Mouse (Mus musculus): Measurements from ENCODE around the gene Ank3. TPM values are rescaled to one million over a fixed set of nuclear protein-coding genes. Genes with fewer than 3 reads are reported as not detected.

Gene Ank3
- total and polyA plus RNA-seq, 2 experiments from 2014 or later = 60.1 to 239 TPM

DNA sequence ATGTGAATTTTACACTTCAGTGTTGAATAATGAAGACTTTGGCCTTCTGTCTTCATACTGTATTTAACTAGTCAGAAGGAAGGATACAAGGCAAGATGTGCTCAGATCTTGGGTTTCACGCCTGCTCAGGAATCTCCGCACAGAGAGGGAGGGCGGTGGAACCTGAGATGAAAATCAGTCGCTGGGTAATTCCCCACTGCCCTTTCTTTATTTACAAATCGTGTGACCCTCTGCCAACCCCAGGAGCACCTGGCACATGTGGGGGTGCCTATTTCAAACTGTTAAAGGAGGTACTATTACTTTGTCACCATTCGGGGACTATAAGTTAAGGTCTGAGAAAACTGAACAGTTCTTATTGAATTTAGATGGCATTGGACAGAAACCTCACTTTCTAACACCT lies 148.1 kb downstream of the Ank3 start:
- Histone ChIP-seq H3K4me2 (ENCODE audit: low read depth, low read length) (no peak overlapping the region), H3K4me3 (ENCODE audit: low read length) (no peak overlapping the region), H3K36me3 (ENCODE audit: insufficient read depth, low read length) (no peaks in the 10 kb centered on the region), H3K9ac (replicated peaks; ENCODE audit: low read length) (no peak overlapping the region), H3K4me1 (ENCODE audit: insufficient read depth, low read length) (no peaks in the 10 kb centered on the region), H3K27ac (no peak overlapping the region), H3K27me3 (ENCODE audit: insufficient read depth, low read length) (no peaks in the 10 kb centered on the region), H3K9me3 (ENCODE audit: low read length) (no peaks in the 10 kb centered on the region)
- WGBS = 81% methylated on average over 6 of the region's 6 CpGs
- no peak for DNase-seq (ENCODE audit: low spot score)
- TF ChIP-seq CTCF (IDR thresholded peaks at IDR 0.05; ENCODE audit: low read depth) = no peak
- no peak for ATAC-seq

DNA sequence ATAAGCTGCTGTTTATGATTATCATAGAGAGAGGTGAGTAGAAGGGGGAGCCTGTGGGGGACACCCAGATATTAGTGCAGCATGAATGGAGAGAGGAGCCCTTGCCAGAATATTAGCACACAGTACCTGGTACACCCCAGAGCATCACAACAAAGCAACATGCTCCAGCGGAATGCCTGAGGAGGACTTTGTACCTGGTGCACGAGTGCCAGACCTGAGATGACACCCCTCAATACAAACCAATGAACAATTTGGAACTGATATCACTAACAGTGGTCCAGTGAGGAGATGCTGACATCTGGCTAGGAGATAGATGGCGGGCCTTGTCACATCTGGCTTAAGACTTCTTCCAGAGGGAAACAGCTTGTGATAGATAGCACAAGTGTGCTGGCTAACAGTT lies 150.2 kb downstream of the Ank3 start:
- no peaks in the 10 kb centered on the region for H3K9me3 ChIP-seq (ENCODE audit: low read length)
- DNase-seq (ENCODE audit: low spot score) (no peak), ATAC-seq (no peak)
- no peak overlapping the region for H3K4me2 ChIP-seq (ENCODE audit: low read depth, low read length)
- WGBS = 84% methylated on average over 3 of the region's 3 CpGs
- no peaks in the 10 kb centered on the region for H3K27me3 ChIP-seq (ENCODE audit: insufficient read depth, low read length)
- no peaks in the 10 kb centered on the region for H3K4me1 ChIP-seq (ENCODE audit: insufficient read depth, low read length)
- H3K27ac ChIP-seq = no peak overlapping the region
- no peaks in the 10 kb centered on the region for H3K36me3 ChIP-seq (ENCODE audit: insufficient read depth, low read length)
- H3K9ac ChIP-seq (replicated peaks; ENCODE audit: low read length) = no peak overlapping the region
- H3K4me3 ChIP-seq (ENCODE audit: low read length) = no peak overlapping the region
- no peak for TF ChIP-seq CTCF (IDR thresholded peaks at IDR 0.05; ENCODE audit: low read depth)

- 90% methylated on average over 4 of the region's 4 CpGs for WGBS
- H3K27me3 ChIP-seq (ENCODE audit: insufficient read depth, low read length) = no peaks in the 10 kb centered on the region
Measured at GRCm38 (mm10) chr10:69549221-69549620, 150.6 kb downstream of the Ank3 start.

GRCm38 (mm10) chr10:69550824-69551223 lies 152.3 kb downstream of the Ank3 start:
- Histone ChIP-seq H3K9ac (replicated peaks; ENCODE audit: low read length) (no peak overlapping the region), H3K4me1 (ENCODE audit: insufficient read depth, low read length) (no peaks in the 10 kb centered on the region), H3K27ac (no peak overlapping the region), H3K4me3 (ENCODE audit: low read length) (no peak overlapping the region), H3K36me3 (ENCODE audit: insufficient read depth, low read length) (no peaks in the 10 kb centered on the region), H3K4me2 (ENCODE audit: low read depth, low read length) (no peak overlapping the region), H3K27me3 (ENCODE audit: insufficient read depth, low read length) (no peaks in the 10 kb centered on the region), H3K9me3 (ENCODE audit: low read length) (no peaks in the 10 kb centered on the region)
- no peak for TF ChIP-seq CTCF (IDR thresholded peaks at IDR 0.05; ENCODE audit: low read depth)
- ATAC-seq (no peak), DNase-seq (ENCODE audit: low spot score) (no peak)
- WGBS = 68% methylated on average over 4 of the region's 4 CpGs

More at GRCm38 (mm10) chr10:69549221-69549620, 150.6 kb downstream of the Ank3 start:
- no peaks in the 10 kb centered on the region for H3K9me3 ChIP-seq (ENCODE audit: low read length)
- no peak for TF ChIP-seq CTCF (IDR thresholded peaks at IDR 0.05; ENCODE audit: low read depth)
- H3K27ac ChIP-seq = no peak overlapping the region
- H3K4me1 ChIP-seq (ENCODE audit: insufficient read depth, low read length) = no peaks in the 10 kb centered on the region
- no peak overlapping the region for H3K4me3 ChIP-seq (ENCODE audit: low read length)
- H3K4me2 ChIP-seq (ENCODE audit: low read depth, low read length) = no peak overlapping the region
- ATAC-seq (no peak), DNase-seq (ENCODE audit: low spot score) (no peak)
- no peak overlapping the region for H3K9ac ChIP-seq (replicated peaks; ENCODE audit: low read length)
- H3K36me3 ChIP-seq (ENCODE audit: insufficient read depth, low read length) = no peaks in the 10 kb centered on the region

- Histone ChIP-seq H3K9ac (replicated peaks; ENCODE audit: low read length) (no peak overlapping the region), H3K4me3 (ENCODE audit: low read length) (no peak overlapping the region), H3K36me3 (ENCODE audit: insufficient read depth, low read length) (no peaks in the 10 kb centered on the region), H3K27me3 (ENCODE audit: insufficient read depth, low read length) (no peaks in the 10 kb centered on the region), H3K27ac (no peak overlapping the region), H3K4me1 (ENCODE audit: insufficient read depth, low read length) (no peaks in the 10 kb centered on the region), H3K9me3 (ENCODE audit: low read length) (no peaks in the 10 kb centered on the region), H3K4me2 (ENCODE audit: low read depth, low read length) (no peak overlapping the region)
- WGBS = 39% methylated on average over 1 of the region's 1 CpGs
- ATAC-seq (no peak), DNase-seq (ENCODE audit: low spot score) (no peak)
- TF ChIP-seq CTCF (IDR thresholded peaks at IDR 0.05; ENCODE audit: low read depth) = no peak
Measured at GRCm38 (mm10) chr10:69553091-69553490, 154.5 kb downstream of the Ank3 start.

DNA sequence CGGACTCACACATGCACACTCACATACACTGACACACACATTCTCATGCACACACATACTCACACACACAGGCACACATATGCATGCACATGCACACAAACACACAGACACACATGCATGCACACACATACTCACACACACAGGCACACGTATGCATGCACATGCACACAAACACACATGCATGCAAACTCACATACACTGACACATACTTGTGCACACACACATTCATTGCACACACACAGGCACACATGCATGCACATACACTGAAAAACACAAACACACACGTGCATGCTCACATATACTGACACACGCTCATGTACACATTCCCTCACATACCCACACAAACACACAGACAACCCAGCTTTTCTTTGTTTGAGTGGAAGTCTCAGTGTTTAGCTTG lies 157.0 kb downstream of the Ank3 start:
- no peaks in the 10 kb centered on the region for H3K4me1 ChIP-seq (ENCODE audit: insufficient read depth, low read length)
- H3K27ac ChIP-seq = no peak overlapping the region
- no peak overlapping the region for H3K4me3 ChIP-seq (ENCODE audit: low read length)
- H3K27me3 ChIP-seq (ENCODE audit: insufficient read depth, low read length) = no peaks in the 10 kb centered on the region
- H3K9ac ChIP-seq (replicated peaks; ENCODE audit: low read length) = no peak overlapping the region
- ATAC-seq (no peak), DNase-seq (ENCODE audit: low spot score) (no peak)
- H3K9me3 ChIP-seq (ENCODE audit: low read length) = no peaks in the 10 kb centered on the region
- WGBS = 93% methylated on average over 4 of the region's 4 CpGs
- no peaks in the 10 kb centered on the region for H3K36me3 ChIP-seq (ENCODE audit: insufficient read depth, low read length)
- no peak for TF ChIP-seq CTCF (IDR thresholded peaks at IDR 0.05; ENCODE audit: low read depth)
- H3K4me2 ChIP-seq (ENCODE audit: low read depth, low read length) = no peak overlapping the region

DNA sequence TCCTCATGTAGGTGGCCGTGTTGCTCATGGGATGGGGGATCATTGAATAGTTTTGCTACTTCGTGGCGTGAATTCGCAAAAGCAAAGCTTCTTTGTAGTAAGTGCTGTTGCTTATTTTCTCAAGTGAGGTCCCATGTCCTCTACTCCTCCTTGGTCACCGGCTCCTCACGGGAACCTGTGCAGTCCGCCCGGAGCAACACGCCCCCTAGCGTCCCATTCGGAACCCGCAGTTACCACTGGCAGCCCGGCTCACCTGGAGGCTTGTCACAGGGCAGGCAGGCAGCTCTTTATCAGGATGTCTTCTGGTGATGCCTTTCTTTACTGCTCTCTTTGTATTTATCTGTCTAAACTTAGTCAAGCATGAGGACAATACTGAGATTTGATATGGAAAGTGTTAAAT lies 157.7 kb downstream of the Ank3 start:
- no peaks in the 10 kb centered on the region for H3K27me3 ChIP-seq (ENCODE audit: insufficient read depth, low read length)
- 17% methylated on average over 13 of the region's 13 CpGs for WGBS
- DNase-seq (ENCODE audit: low spot score) = peak; percentile 64
- no peak; the same call in 1 of the 2 replicates for ATAC-seq
- peak; percentile 70 for TF ChIP-seq CTCF (IDR thresholded peaks at IDR 0.05; ENCODE audit: low read depth)
- H3K9me3 ChIP-seq (ENCODE audit: low read length) = no peaks in the 10 kb centered on the region
- H3K4me2 ChIP-seq (ENCODE audit: low read depth, low read length) = no peak overlapping the region
- no peaks in the 10 kb centered on the region for H3K4me1 ChIP-seq (ENCODE audit: insufficient read depth, low read length)
- H3K9ac ChIP-seq (replicated peaks; ENCODE audit: low read length) = no peak overlapping the region
- no peak overlapping the region for H3K4me3 ChIP-seq (ENCODE audit: low read length)
- no peaks in the 10 kb centered on the region for H3K36me3 ChIP-seq (ENCODE audit: insufficient read depth, low read length)
- H3K27ac ChIP-seq = no peak overlapping the region
